Mouse (Mus musculus) thymus, adult 18-20 months (tissue): ENCODE data around the gene Tmem269.

ENCODE experiments used
- DNase-seq, 2 experiments: peaks; one replicate each; pipeline ENCODE4 v3.0.0; 2022; ENCODE audit warnings: mixed read lengths in 2 of 2

Gene Tmem269

GRCm38 (mm10) chr4:119234348-119234747, 16.3 kb upstream of the Tmem269 start:
- no peak for DNase-seq

GRCm38 (mm10) chr4:119233256-119233901, 15.4 kb upstream of the Tmem269 start:
- DNase-seq, result peak in 1 of 2 experiments; percentile 32

- peak; percentile 99 to 100 for DNase-seq
Measured at GRCm38 (mm10) chr4:119232410-119233255, 14.6 kb upstream of the Tmem269 start, which contains the start of the genes AU022252 and P3h1. Gene AU022252, minus strand, starts transcription at chr4:119232712. Gene P3h1, plus strand, starts transcription at chr4:119232915.

GRCm38 (mm10) chr4:119226751-119227150, 8.7 kb upstream of the Tmem269 start:
- no peak for DNase-seq

- no peak for DNase-seq
Measured at GRCm38 (mm10) chr4:119225719-119226118, 7.7 kb upstream of the Tmem269 start.

GRCm38 (mm10) chr4:119224534-119224933, 6.5 kb upstream of the Tmem269 start:
- no peak for DNase-seq

GRCm38 (mm10) chr4:119223696-119224095, 5.7 kb upstream of the Tmem269 start:
- no peak for DNase-seq

GRCm38 (mm10) chr4:119216667-119217066, 1.4 kb downstream of the Tmem269 start:
- DNase-seq, result no peak

- DNase-seq, result peak; percentile 11 to 17
Measured at GRCm38 (mm10) chr4:119204672-119205071, 13.3 kb downstream of the Tmem269 start.

- no peak for DNase-seq
Measured at GRCm38 (mm10) chr4:119198105-119198504, 19.9 kb downstream of the Tmem269 start.

GRCm38 (mm10) chr4:119195582-119196320, 22.3 kb downstream of the Tmem269 start:
- no peak for DNase-seq

- DNase-seq, result peak; percentile 77 to 78
Measured at GRCm38 (mm10) chr4:119194909-119195581, 23.0 kb downstream of the Tmem269 start, which contains the start of gene Svbp. Gene Svbp, plus strand, starts transcription at chr4:119195306.

GRCm38 (mm10) chr4:119192757-119193156, 25.3 kb downstream of the Tmem269 start:
- no peak for DNase-seq

- DNase-seq, result no peak
Measured at GRCm38 (mm10) chr4:119191273-119191672, 26.7 kb downstream of the Tmem269 start.

GRCm38 (mm10) chr4:119190618-119191017, 27.4 kb downstream of the Tmem269 start:
- no peak for DNase-seq

- no peak for DNase-seq
Measured at GRCm38 (mm10) chr4:119189864-119190263, 28.2 kb downstream of the Tmem269 start, which contains the start of gene Ermap. Gene Ermap, minus strand, starts transcription at chr4:119190011.

GRCm38 (mm10) chr4:119189392-119189791, 28.6 kb downstream of the Tmem269 start:
- no peak for DNase-seq

- no peak for DNase-seq
Measured at GRCm38 (mm10) chr4:119188060-119188785, 29.8 kb downstream of the Tmem269 start.

- no peak for DNase-seq
Measured at GRCm38 (mm10) chr4:119185771-119186170, 32.2 kb downstream of the Tmem269 start.

GRCm38 (mm10) chr4:119183525-119183924, 34.5 kb downstream of the Tmem269 start:
- DNase-seq, result no peak

- no peak for DNase-seq
Measured at GRCm38 (mm10) chr4:119181456-119181855, 36.6 kb downstream of the Tmem269 start.
